Mouse (Mus musculus) kidney, postnatal 25 days (tissue): Measurements from ENCODE around the gene Tcf7.

ENCODE experiments used
- DNase-seq, 2 experiments: peaks; one replicate each; pipeline ENCODE4 v3.0.0; 2021; ENCODE audit warnings: mixed read lengths in 2 of 2

The Tcf7 gene

DNA sequence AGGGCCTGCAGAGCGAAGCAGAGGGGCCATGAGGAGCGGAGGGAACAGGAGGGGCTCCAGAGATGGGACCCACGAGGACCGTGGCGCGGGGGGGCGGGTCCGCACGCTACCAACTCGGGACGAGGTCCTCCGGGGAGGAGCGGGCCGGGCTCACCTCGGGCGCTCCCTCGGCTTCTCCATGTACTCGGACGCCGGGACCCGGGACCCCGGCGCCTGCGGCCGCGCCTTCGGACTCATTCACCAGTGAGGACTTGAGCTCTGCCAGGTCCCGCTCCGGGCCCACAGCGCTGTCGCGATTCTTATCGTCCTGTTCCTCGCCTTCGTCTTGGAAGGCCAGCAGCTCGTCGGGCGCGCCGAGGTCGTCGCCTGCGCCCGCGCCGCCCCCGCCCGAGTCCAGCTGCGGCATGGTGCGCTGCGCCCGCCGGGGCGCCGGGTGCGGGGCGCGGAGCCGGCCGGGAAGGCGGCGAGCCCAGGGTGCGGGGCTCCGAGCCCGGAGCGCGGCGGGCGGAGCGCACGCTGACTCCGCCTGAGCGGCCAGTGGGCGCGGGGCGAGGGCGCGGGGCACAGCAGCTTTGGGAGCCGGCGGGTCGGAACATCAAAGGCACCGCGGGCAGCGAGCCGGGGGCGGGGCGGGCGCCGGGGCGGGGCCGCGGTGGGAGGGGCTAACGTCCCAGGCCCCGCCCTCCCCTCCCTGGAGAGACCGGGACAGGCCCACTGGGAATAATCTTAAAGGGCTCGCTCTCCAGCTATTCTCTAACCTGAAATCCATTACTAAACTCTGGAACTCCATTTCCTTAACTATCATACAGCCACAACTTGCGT, at the start of gene Tcf7:
Tcf7 (minus strand) TSS at position 241 of the 822 bp plus-strand sequence.
- DNase-seq, result peak; percentile 71 to 81

DNA sequence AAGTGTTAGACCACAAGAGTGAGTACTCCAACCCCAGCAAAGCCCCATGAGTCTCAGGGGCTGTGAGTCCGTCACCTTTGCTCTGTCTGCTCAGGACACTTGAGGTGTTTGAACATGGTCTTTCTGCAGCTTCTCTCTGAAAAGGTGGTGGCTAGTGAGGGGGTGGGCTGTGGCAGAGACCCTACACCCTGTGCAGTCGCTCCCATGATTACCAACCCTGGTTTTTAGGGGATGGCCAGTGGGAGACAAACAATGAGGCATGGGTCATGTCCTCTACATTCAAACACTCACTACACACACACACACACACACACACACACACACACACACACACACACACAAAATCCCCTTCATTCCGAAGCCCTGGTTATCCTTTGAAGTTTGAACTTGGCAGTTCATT, 44.5 kb upstream of the Tcf7 start:
- DNase-seq, result no peak

GRCm38 (mm10) chr11:52324442-52325367, 41.9 kb upstream of the Tcf7 start:
- no peak for DNase-seq

GRCm38 (mm10) chr11:52321540-52321939, 38.7 kb upstream of the Tcf7 start:
- DNase-seq, result no peak

DNA sequence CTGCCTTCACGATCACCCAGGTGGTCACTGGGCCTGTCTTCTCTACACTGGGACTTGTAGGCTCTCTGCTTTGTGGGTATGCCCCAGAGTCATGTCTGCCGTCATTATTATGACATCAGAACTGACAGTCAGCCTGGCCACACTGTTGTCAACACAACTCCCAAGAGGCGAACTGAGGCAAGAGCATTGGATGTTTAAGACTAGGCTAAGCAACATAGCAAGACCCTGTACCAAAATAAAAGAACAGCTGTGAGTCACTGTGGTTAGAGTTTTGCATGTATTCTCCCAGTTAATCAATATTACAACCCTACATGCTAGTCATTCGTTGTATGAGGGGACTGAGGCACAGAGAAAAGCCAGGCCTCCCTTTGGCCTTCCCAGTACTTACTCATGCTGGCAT, 37.7 kb upstream of the Tcf7 start:
- no peak for DNase-seq

- DNase-seq, result no peak
These were observed 36.9 kb upstream of the Tcf7 start for GRCm38 (mm10) chr11:52319664-52320063.

DNA sequence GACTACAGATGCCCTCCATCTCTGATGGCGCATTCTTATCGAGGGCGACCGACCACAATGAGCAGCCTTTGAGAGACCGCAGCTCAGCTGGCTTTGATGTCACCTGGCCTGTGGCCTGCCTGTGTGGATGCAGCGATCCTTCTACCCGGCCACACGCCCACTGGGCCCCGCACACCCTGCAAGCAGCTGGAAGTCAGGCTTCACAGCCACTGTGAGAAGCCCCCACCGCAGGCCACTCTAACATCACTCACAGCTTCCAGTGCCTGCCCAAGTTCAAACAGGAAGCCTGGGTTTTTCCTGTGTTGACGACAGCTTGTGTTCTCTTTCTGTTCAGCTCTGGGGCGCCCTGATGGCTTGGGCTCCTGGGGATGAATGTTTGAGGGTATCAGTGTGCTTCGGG, 35.6 kb upstream of the Tcf7 start:
- DNase-seq, result no peak

- DNase-seq, result peak in 1 of 2 experiments; percentile 22
These were observed 31.4 kb upstream of the Tcf7 start for GRCm38 (mm10) chr11:52314102-52314793.

- DNase-seq, result no peak
These were observed 27.9 kb upstream of the Tcf7 start for GRCm38 (mm10) chr11:52310709-52311108.

- no peak for DNase-seq
These were observed 26.7 kb upstream of the Tcf7 start for GRCm38 (mm10) chr11:52309487-52309886.

DNA sequence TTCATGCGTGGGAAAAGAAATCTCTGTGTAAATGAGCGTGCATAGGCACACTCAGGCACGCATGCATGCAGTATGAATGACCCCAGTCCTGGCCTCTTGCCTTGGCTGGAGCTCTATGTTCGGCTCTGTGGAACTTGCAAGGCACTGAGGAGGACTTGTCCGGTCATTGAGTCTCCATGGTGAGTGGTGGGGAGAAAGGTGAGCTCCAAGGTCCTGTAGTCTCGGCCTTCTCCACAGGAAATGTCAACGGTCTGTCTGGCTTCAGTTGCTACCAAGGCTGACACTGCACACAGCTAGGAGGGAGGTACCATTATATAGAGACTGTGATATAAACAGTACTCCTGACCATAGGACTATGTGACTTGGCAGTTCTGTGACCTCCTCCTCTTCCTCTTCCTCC, 23.6 kb upstream of the Tcf7 start:
- DNase-seq, result no peak

DNA sequence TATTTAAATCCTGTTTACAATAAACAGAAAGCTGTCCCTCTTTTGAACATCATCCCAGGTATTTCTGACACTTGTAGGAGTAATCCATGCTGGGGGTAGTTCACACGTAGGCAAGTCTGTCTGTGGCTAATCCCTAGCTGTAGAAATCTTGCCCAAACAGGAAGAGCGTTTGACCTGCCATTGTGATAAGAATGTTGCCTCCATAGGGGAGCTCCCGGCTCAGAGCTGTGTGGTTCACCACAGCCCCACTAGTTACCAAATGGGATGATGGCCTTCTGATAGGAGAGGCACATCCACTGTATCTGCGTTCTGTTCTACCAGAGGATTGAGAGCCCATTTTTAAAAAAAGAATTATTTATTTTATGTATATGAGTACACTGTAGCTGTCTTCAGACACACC, 22.5 kb upstream of the Tcf7 start:
- no peak for DNase-seq

DNA sequence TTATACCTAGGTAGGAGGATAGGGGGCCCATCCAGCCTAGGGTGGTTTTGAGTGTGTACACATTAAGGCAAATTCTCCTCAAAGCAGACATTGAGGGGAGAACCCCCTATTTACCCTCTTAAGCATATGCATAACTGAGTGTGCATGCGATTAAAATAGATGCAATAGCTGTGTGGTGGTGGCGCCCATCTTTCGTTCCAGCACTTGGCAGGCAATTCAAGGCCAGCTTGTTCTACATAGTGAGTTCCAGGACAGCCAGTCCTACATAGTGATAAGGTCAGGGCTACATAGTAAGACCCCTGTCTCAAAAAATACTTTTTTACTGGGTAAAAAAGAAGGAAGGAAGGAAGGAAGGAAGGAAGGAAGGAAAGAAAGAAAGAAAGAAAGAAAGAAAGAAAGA, 19.9 kb upstream of the Tcf7 start:
- no peak for DNase-seq

DNA sequence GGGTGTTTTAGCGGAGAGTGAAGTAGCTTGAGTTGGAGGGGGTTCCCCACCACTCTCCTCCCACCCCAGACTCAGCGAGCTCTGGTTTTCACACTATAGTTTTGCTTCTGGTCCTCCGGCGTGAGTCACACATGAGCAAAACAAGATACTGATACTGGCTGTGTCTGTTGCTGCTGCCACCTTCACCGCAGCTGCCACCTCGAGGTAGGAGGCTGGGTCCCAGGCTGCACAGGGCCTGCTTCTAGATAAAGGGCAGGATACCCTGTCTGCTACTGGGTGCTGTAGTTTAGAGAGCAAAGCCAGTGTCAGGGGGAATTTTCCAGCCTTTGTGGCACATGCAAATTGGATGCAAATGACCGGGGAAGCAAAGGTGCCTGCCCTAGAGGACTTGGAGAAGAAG, 16.9 kb upstream of the Tcf7 start:
- DNase-seq, result no peak

DNA sequence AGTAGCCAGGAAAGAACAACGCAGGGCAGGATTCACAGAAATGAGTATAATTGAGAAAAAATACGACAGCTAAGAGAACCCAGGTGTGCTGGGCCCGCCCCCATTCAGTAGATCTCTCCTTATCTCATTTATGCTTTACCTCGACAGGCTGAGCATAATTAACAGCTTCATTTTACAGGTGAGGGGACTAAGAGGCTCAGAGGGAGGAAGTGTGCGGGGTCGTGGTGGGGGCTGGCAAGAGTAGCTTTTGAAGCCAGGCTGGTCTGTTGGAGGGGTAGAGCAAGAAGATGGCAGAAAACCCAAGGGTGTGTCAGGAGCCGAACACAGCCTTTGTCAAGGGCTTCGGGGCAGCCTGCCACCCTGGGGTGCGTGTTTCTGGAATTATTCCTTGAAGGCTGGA, 16.1 kb upstream of the Tcf7 start:
- DNase-seq, result no peak

DNA sequence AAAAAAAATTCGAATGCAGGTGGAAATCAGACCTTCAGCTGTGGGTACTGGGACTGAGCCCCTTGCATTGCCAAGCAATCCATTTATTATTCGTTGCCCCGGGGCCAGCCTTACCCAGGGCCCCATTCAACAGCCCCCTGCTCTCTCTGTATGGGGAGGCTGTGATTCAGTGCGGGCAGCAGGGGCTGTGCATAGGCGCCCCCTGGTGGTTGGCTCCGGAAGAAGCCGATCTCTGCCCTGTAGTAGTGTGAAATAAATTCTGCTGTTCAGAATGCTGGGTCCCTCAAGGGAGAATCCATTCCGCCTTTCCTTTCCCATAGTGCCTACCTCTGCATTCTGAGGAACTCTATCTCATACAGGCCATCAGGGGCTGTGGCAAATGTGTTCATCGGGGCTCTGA, 14.5 kb upstream of the Tcf7 start:
- DNase-seq, result peak; percentile 78 to 84

DNA sequence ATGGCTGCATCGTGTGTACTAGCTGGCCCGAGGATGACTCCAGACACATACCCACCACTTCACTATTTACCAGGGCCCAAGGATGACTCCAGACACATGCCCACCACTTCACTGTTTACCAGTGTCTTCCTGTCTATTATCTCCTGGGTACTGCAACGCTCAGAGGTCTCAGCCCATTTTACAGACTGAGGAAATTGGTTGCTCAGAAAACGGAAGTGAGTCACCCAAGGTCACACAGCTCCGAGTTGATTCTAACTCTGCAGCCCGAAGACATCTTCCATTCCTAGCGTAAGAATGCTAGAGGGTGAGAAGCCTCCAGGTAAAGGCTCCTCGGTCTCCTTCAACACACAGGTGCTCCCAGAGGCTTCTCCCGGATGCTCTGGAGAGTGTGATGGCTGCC, 11.3 kb upstream of the Tcf7 start:
- DNase-seq, result no peak

- no peak for DNase-seq
These were observed 10.1 kb upstream of the Tcf7 start for GRCm38 (mm10) chr11:52292894-52293293.

- DNase-seq, result no peak
These were observed 9.5 kb upstream of the Tcf7 start for GRCm38 (mm10) chr11:52292346-52292745.

DNA sequence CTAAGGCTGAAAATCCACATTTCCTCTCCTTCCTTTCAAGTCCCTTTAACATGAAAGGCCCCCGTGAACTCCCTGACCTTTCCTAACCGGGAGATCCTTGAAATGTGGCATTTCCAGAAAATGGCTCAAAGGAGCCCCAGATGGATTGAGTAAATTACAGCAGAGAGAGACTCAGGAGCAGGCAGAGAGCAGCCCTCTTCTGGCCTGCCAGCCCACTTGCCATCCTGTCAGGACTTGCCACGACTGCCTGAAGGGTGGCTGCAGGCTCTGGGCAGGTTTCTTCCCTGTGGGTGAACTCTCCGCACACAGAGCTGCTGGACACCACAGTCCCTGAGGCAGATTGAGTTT, 4.1 kb upstream of the Tcf7 start:
- no peak for DNase-seq

- no peak for DNase-seq
These were observed 3.6 kb upstream of the Tcf7 start for GRCm38 (mm10) chr11:52286301-52286957.
